Mouse (Mus musculus) cerebellum, adult 9-11 months (tissue): Measurements from ENCODE around the gene Tbx20.

Source experiments
- DNase-seq: peaks from one replicate; pipeline ENCODE4 v3.0.0; 2022

Gene Tbx20

GRCm38 (mm10) chr9:24765572-24765971, 8.5 kb downstream of the Tbx20 start:
- no peak for DNase-seq

- DNase-seq = no peak
Observed at GRCm38 (mm10) chr9:24760461-24760860, 13.6 kb downstream of the Tbx20 start.

- no peak for DNase-seq
Observed at GRCm38 (mm10) chr9:24744958-24745357, 29.1 kb downstream of the Tbx20 start.

- no peak for DNase-seq
Observed at GRCm38 (mm10) chr9:24701246-24701645, 72.9 kb downstream of the Tbx20 start.

- DNase-seq = no peak
Observed at GRCm38 (mm10) chr9:24696405-24696778, 77.7 kb downstream of the Tbx20 start.

- DNase-seq = no peak
Observed at GRCm38 (mm10) chr9:24695700-24696404, 78.3 kb downstream of the Tbx20 start, which contains the start of gene Dpy19l2. Gene Dpy19l2 (minus strand): TSS chr9:24696293.
